Mouse (Mus musculus) central nervous system, embryonic 18 days (tissue): ENCODE data around the gene Kcnn3. TPM values are rescaled to one million over a fixed set of nuclear protein-coding genes. Genes with fewer than 3 reads are reported as not detected.

Experiments
- polyA plus RNA-seq: library from polyadenylated mRNA; depleted of rRNA; stranded (reverse); fragments of >200 nt; gene quantifications from 2 replicates; pipeline ENCODE4 v1.2.3, GENCODE M21; 2012; rRNA removed

The Kcnn3 gene
- 12.9 and 13.2 TPM in 2 replicates for polyA plus RNA-seq

DNA sequence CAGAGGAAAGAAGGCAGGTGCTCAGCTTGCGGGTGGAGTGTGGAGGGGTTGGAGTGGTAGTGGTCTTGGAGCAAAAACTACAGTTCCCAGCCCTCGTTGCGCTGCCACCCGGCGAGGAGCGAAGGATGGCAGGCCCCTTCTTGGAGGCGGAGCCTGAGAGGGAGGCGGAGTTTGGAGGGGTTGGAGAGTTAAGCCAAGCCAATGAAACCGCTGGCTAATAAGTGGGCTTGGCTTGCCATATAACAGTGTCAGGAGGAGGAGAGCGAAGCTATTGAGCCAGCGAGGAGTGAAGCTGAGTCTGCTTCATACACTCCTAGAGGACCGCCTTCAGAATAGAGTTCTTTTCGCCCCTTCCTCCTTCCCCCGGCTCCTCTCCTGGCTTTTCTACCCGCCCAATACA is at the start of gene Kcnn3:
Kcnn3 (plus strand) TSS at position 271 of the 400 bp plus-strand sequence.

DNA sequence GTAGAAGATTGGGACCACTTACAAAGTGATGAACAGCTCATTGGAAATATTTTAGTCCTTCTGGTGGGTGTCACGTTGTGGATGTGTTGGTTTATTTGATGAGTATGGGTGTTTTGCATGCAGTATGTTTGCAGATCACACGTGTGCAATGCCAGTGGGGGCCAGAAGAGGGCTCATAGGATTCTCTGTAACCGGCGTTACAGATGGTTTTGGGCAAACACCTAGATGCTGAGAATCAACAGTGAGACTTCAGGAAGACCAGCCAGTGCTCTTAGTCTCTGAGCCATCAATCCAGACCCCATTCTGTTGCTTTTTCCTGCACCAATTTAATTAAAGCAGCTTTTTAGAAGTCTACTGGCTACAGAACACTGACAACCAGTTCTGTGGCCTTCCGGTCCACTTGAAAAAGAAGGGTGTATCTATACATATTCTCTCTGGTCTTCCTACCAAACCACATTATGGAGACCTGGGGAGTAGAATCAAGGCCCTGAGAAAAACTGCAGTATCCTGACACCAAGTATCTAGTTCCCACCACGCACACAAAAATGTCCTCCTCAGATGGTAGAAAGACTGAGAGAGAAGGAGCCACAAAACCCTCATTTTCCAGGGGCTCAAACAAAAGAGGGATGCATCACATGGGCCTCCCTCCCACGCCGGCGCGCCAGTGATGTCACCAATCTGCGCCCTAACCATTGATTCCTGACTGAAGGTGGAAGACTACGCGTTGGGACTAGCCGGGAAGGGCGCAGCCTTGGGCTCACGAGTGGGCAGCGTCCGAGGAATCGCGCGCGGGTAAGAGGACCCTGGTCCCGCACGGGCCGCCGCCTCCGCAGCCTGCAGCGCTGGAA is 194.6 kb downstream of the Kcnn3 start, which contains the start of gene Adar:
Adar (plus strand) TSS at position 664 of the 848 bp plus-strand sequence.

Other genes starting within 250 kb of the Kcnn3 start
- gene Slc50a1, start 249.6 kb upstream of the Kcnn3 start, polyA plus RNA-seq, result 53.7 and 53.8 TPM in 2 replicates
- 7.8 and 8.6 TPM in 2 replicates for gene Efna1, start 239.0 kb upstream of the Kcnn3 start, polyA plus RNA-seq
- gene Efna3, start 197.2 kb upstream of the Kcnn3 start, polyA plus RNA-seq, result 94.2 and 96.9 TPM in 2 replicates
- 12.3 and 13.4 TPM in 2 replicates for gene Efna4, start 182.1 kb upstream of the Kcnn3 start, polyA plus RNA-seq
- gene Adam15, start 170.2 kb upstream of the Kcnn3 start, polyA plus RNA-seq, result 103 and 104 TPM in 2 replicates
- 0.28 and 0.30 TPM in 2 replicates for gene Dcst2, start 158.2 kb upstream of the Kcnn3 start, polyA plus RNA-seq
- 0.07 and 0.17 TPM in 2 replicates for gene Dcst1, start 154.9 kb upstream of the Kcnn3 start, polyA plus RNA-seq
- gene Zbtb7b, start 125.4 kb upstream of the Kcnn3 start, polyA plus RNA-seq, result 3.4 and 3.7 TPM in 2 replicates
- 3.1 and 3.7 TPM in 2 replicates for gene Lenep, start 117.4 kb upstream of the Kcnn3 start, polyA plus RNA-seq
- gene Flad1, start 108.3 kb upstream of the Kcnn3 start, polyA plus RNA-seq, result 40.6 and 41.9 TPM in 2 replicates
- gene Cks1b, start 101.8 kb upstream of the Kcnn3 start, polyA plus RNA-seq, result 57.5 and 61.0 TPM in 2 replicates
- 19.4 and 22.6 TPM in 2 replicates for gene Shc1, start 101.7 kb upstream of the Kcnn3 start, polyA plus RNA-seq
- gene Pygo2, start 90.0 kb upstream of the Kcnn3 start, polyA plus RNA-seq, result 65.5 and 66.0 TPM in 2 replicates
- 10.4 and 13.0 TPM in 2 replicates for gene Pbxip1, start 83.5 kb upstream of the Kcnn3 start, polyA plus RNA-seq
- 110 and 117 TPM in 2 replicates for gene Pmvk, start 65.6 kb upstream of the Kcnn3 start, polyA plus RNA-seq
- gene Adar, start 194.9 kb downstream of the Kcnn3 start, polyA plus RNA-seq, result 83.5 and 83.8 TPM in 2 replicates
- 39.0 and 40.2 TPM in 2 replicates for gene Chrnb2, start 244.5 kb downstream of the Kcnn3 start, polyA plus RNA-seq